Mouse (Mus musculus): ENCODE data around the gene Lpin2. TPM values are rescaled to one million over a fixed set of nuclear protein-coding genes. Genes with fewer than 3 reads are reported as not detected.

The Lpin2 gene
- 10 to 100 TPM; 20.4 to 26.0 TPM for polyA plus RNA-seq (2017; shearing (Covaris generic))

GRCm38 (mm10) chr17:71182211-71182721 is at the start of gene Lpin2:
Gene Lpin2, plus strand, starts transcription at chr17:71182560.

Other genes with a start within 250 kb of the Lpin2 start
- gene Myom1, start 179.9 kb upstream of the Lpin2 start, polyA plus RNA-seq (2017; shearing (Covaris generic)): 1 to 10 TPM in 1 of 2 experiments, under 1 TPM in 1; 0.94 to 4.3 TPM
- gene Myl12a, start 179.7 kb upstream of the Lpin2 start, polyA plus RNA-seq (2017; shearing (Covaris generic)): 100 to 1,000 TPM; 801 to 901 TPM
- gene Emilin2, start 129.4 kb downstream of the Lpin2 start, polyA plus RNA-seq (2017; shearing (Covaris generic)): 1 to 10 TPM in 1 of 2 experiments, under 1 TPM in 1; 0.14 to 3.0 TPM